8 mouse cellular contexts compared by ENCODE assay signal in the genomic region with DNA sequence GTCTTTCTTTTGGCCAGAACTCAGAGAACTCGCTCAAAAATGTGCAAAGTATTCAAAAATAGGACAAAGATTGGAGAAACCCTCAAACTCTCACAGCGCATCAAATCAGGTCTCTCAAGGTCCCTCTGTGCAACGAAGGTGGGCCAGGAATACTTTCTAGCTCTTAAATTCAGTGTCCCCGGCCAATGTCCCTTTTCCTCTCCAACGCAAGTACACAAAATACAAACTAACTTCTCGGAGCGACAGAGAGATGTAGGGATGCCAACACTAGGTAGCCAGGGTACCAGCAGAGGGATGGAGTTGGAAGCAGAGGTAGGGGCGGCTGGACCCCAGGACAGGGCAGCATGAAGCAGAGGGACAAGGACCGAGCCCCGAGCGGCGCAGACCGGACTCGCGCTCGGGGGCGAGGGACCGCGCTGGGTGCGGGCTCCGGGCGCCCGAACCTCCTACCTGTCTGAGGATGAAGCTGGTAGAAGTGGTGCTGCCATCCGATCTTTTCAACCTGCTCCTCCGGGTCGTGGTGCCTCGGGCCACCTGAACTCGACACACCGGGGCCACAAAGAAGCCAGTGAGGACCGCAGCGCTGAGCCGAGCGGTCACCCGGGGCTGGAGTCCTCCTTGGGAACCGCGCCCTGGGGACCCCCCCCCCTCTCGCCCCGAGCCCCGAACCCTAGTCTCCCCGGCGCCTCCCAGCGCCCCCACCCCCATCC. TPM values are rescaled to one million over a fixed set of nuclear protein-coding genes. Genes with fewer than 3 reads are reported as not detected.
A peak's percentile ranks its signal among the peaks of the same experiment; 100 is the strongest.
DNase-seq lines count a peak whose midpoint lies in the region; ATAC-seq lines count a peak whose summit lies in the region.

No protein-coding gene starts in this region.

- H3K27ac ChIP-seq in heart, embryonic 12.5 days (ENCODE audit: poor library complexity, severe bottlenecking): no peak overlapping the region
- no peak overlapping the region for H3K27ac ChIP-seq in embryonic facial prominence, embryonic 15.5 days (replicated peaks)
- no peak overlapping the region for H3K27ac ChIP-seq in intestine, embryonic 16.5 days (ENCODE audit: low read length)
- peak overlapping the region; percentile 68; the same call in 1 of the 2 replicates for H3K27ac ChIP-seq in midbrain, embryonic 14.5 days (replicated peaks; ENCODE audit: low read depth, low read length)

- peak overlapping the region; percentile 98 for H3K4me2 ChIP-seq in heart, embryonic 12.5 days
- H3K4me2 ChIP-seq in embryonic facial prominence, embryonic 15.5 days (replicated peaks): peak overlapping the region; percentile 97
- peak overlapping the region; percentile 98 for H3K4me2 ChIP-seq in intestine, embryonic 16.5 days (ENCODE audit: low read depth, low read length)
- H3K4me2 ChIP-seq in midbrain, embryonic 14.5 days (ENCODE audit: low read length): peak overlapping the region; percentile 93

- H3K9ac ChIP-seq in heart, embryonic 12.5 days: peak overlapping the region; percentile 84
- H3K9ac ChIP-seq in embryonic facial prominence, embryonic 15.5 days: peak overlapping the region; percentile 42
- peak overlapping the region; percentile 72 for H3K9ac ChIP-seq in intestine, embryonic 16.5 days (ENCODE audit: low read depth, low read length)
- peak overlapping the region; percentile 75 for H3K9ac ChIP-seq in midbrain, embryonic 14.5 days (replicated peaks; ENCODE audit: low read length)

- H3K36me3 ChIP-seq in heart, embryonic 12.5 days: no peaks in the 10 kb centered on the region
- no peaks in the 10 kb centered on the region for H3K36me3 ChIP-seq in embryonic facial prominence, embryonic 15.5 days
- H3K36me3 ChIP-seq in intestine, embryonic 16.5 days (ENCODE audit: control insufficient read depth, insufficient read depth, low read length): no peaks in the 10 kb centered on the region
- no peaks in the 10 kb centered on the region for H3K36me3 ChIP-seq in midbrain, embryonic 14.5 days (ENCODE audit: control insufficient read depth, insufficient read depth, low read length)

- under 1% methylated on average over 41 of the region's 42 CpGs for WGBS in heart, embryonic 12.5 days
- under 1% methylated on average over 40 of the region's 42 CpGs for WGBS in embryonic facial prominence, embryonic 15.5 days
- under 1% methylated on average over 39 of the region's 42 CpGs for WGBS in intestine, embryonic 16.5 days
- under 1% methylated on average over 42 of the region's 42 CpGs for WGBS in midbrain, embryonic 14.5 days

- H3K9me3 ChIP-seq in heart, embryonic 12.5 days (replicated peaks): no peaks in the 10 kb centered on the region
- H3K9me3 ChIP-seq in embryonic facial prominence, embryonic 15.5 days (replicated peaks): no peaks in the 10 kb centered on the region
- H3K9me3 ChIP-seq in intestine, embryonic 16.5 days (ENCODE audit: control insufficient read depth, low read length): no peaks in the 10 kb centered on the region
- H3K9me3 ChIP-seq in midbrain, embryonic 14.5 days (ENCODE audit: control insufficient read depth, low read length): no peaks in the 10 kb centered on the region

- no peak for DNase-seq in heart, adult 11 months
- peak; percentile 52 for DNase-seq in Muller cell, postnatal 12 days (ENCODE audit: inconsistent ontology term)
- peak; percentile 49 for DNase-seq in midbrain, embryonic 14.5 days
- DNase-seq in thymus, postnatal 14 days: no peak

- peak; percentile 46 for ATAC-seq in heart, embryonic 12.5 days (ENCODE audit: insufficient number of reproducible peaks, low FRiP score)
- peak; percentile 51 for ATAC-seq in embryonic facial prominence, embryonic 15.5 days (ENCODE audit: insufficient number of reproducible peaks, low FRiP score, low TSS enrichment, low read depth)
- peak; percentile 57 for ATAC-seq in intestine, embryonic 16.5 days
- peak; percentile 56 for ATAC-seq in midbrain, embryonic 14.5 days (ENCODE audit: low FRiP score, low TSS enrichment)
- no peak for ATAC-seq in monocyte, adult 5-6 weeks (replicated peaks; ENCODE audit: insufficient number of reproducible peaks, low FRiP score, low TSS enrichment, poor library complexity, severe bottlenecking)

- H3K4me1 ChIP-seq in heart, embryonic 12.5 days (replicated peaks): peaks cover 23% of the 10 kb centered on the region
- peaks cover 13% of the 10 kb centered on the region for H3K4me1 ChIP-seq in embryonic facial prominence, embryonic 15.5 days
- H3K4me1 ChIP-seq in intestine, embryonic 16.5 days (ENCODE audit: control insufficient read depth, insufficient read depth, low read length): peaks cover 12% of the 10 kb centered on the region
- peaks cover 9% of the 10 kb centered on the region; the same call in 1 of the 2 replicates for H3K4me1 ChIP-seq in midbrain, embryonic 14.5 days (ENCODE audit: control insufficient read depth, insufficient read depth, low read length)

- peak overlapping the region; percentile 84 for H3K4me3 ChIP-seq in heart, embryonic 12.5 days
- H3K4me3 ChIP-seq in embryonic facial prominence, embryonic 15.5 days (replicated peaks): peak overlapping the region; percentile 70
- peak overlapping the region; percentile 67 for H3K4me3 ChIP-seq in intestine, embryonic 16.5 days (ENCODE audit: low read length)
- peak overlapping the region; percentile 67 for H3K4me3 ChIP-seq in midbrain, embryonic 14.5 days (replicated peaks; ENCODE audit: low read depth, low read length)

- H3K27me3 ChIP-seq in heart, embryonic 12.5 days (replicated peaks): peaks cover 13% of the 10 kb centered on the region
- H3K27me3 ChIP-seq in embryonic facial prominence, embryonic 15.5 days: peaks cover 9% of the 10 kb centered on the region
- H3K27me3 ChIP-seq in intestine, embryonic 16.5 days (replicated peaks; ENCODE audit: control insufficient read depth, insufficient read depth, low read length): peaks cover 16% of the 10 kb centered on the region
- H3K27me3 ChIP-seq in midbrain, embryonic 14.5 days (ENCODE audit: control insufficient read depth, insufficient read depth, low read length): peaks cover 15% of the 10 kb centered on the region; the same call in 1 of the 2 replicates

RNA-seq across cellular contexts. Expression of gene Cacnb4, which starts 1.2 kb away (rescaled TPM):
- polyA plus RNA-seq in heart, embryonic 12.5 days (2016; fragmentation: Nextera tagmentation; extraction: Ambion mirVana): 0.32 and 0.41 TPM in 2 replicates
- polyA plus RNA-seq in embryonic facial prominence, embryonic 15.5 days (2015; fragmentation: Nextera tagmentation; extraction: Ambion mirVana): 2.2 and 2.3 TPM in 2 replicates
- polyA plus RNA-seq in intestine, embryonic 16.5 days (2015; fragmentation: Nextera tagmentation; extraction: Ambion mirVana): 0.39 and 0.54 TPM in 2 replicates
- polyA plus RNA-seq in midbrain, embryonic 14.5 days (2014; fragmentation: Nextera tagmentation; extraction: Ambion mirVana): 16.3 and 18.0 TPM in 2 replicates
- 0.11 to 0.19 TPM in 2 of 3 replicates, not detected in the other for total RNA-seq in monocyte, adult 5-6 weeks (2017)

Comparison
In these comparisons a context has a peak if more than half of its experiments do, and no peak if none do; other contexts are left out.
1. DNase-seq: peak in Muller cell, postnatal 12 days (single experiment) and midbrain, embryonic 14.5 days (single experiment); none in heart, adult 11 months (single experiment) and thymus, postnatal 14 days (single experiment).
2. Peak in every context shown above with its lines, with median percentiles within 50 percentile points of each other: H3K4me2 ChIP-seq, H3K4me3 ChIP-seq and H3K9ac ChIP-seq.